ENCODE assay signal across 22 mouse cellular contexts in the genomic region with DNA sequence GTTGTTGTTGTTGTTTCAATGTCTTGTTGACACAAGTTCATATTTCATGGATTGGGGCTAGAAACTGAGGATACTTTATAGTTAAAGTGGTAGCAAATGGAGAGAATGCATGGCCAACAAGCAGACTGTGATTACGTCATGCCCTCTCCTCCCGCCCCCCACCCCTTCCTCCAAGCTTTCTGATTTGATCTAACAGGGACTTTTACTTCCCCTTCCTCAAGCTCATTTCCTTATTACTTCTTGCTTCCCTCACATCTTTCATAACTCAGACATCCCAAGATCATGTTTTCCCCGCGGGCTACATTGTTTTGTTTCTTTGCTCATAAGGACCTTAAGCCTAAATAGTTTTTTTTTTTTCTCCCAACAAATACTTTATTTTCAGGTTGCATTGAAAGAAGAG.
A peak's percentile ranks its signal among the peaks of the same experiment; 100 is the strongest.
DNase-seq lines count a peak whose midpoint lies in the region; ATAC-seq lines count a peak whose summit lies in the region.
"Had no signal": no experiment of that assay in that cellular context is flagged by ENCODE, and none has a peak within 500 bp of the region (broad histone marks: within the 10 kb centered on the region; RNA-seq: fewer than 3 reads in every experiment).

No protein-coding gene starts in this region.

- ATAC-seq in megakaryocyte, adult 5-6 weeks (ENCODE audit: poor library complexity, severe bottlenecking) = peak; percentile 89
- ATAC-seq: CD4-positive, CD25-positive, alpha-beta regulatory T cell, adult 4 months; forebrain, embryonic 13.5 days; forebrain, embryonic 16.5 days; hindbrain, embryonic 16.5 days; intestine, embryonic 15.5 days had no signal

- peak; percentile 7 for DNase-seq in A20 (ENCODE audit: low read depth, low spot score)
- DNase-seq in c-Kit-positive CD71-negative TER-119-negative erythroid progenitor cells, embryonic 14.5 days (ENCODE audit: low read depth) = peak; percentile 2
- DNase-seq in cerebellum, postnatal 4 days (ENCODE audit: low spot score in 2 of 2) = no peak
- no peak for DNase-seq in adrenal gland, postnatal 25 days
- DNase-seq in frontal cortex, adult 2 months (ENCODE audit: extremely low spot score in 1 of 2, low spot score in 1 of 2) = no peak
- DNase-seq: adrenal gland, postnatal 10 days; cerebellum, adult 18-20 months; cerebellum, adult 9-10 months; cerebellum, postnatal 14 days; embryo, embryonic 11 days; gastrocnemius, adult 2 months; gastrocnemius, postnatal 14 days; heart, adult 18-20 months; heart, postnatal 10 days; heart, postnatal 36 days; kidney, adult 11 months had no signal

Comparison
In these comparisons a context has a peak if more than half of its experiments do, and no peak if none do; other contexts are left out.
1. DNase-seq: peak in A20 (single experiment) and c-Kit-positive CD71-negative TER-119-negative erythroid progenitor cells, embryonic 14.5 days (single experiment); none in cerebellum, postnatal 4 days (0 of 2), adrenal gland, postnatal 25 days (single experiment) and frontal cortex, adult 2 months (0 of 2).